Mouse (Mus musculus) CH12.LX (cell line): Measurements from ENCODE around the gene Usb1. TPM values are rescaled to one million over a fixed set of nuclear protein-coding genes. Genes with fewer than 3 reads are reported as not detected.
A peak's percentile ranks its signal among the peaks of the same experiment; 100 is the strongest.

Experiments used
- DNase-seq: peaks from one replicate; pipeline ENCODE4 v3.0.0-alpha.2; 2013; ENCODE audit errors: extremely low read depth
- H3K27ac ChIP-seq: 2 replicates; pipeline ENCODE4 v1.5.1; 2012; ENCODE audit warnings: low read depth, mild to moderate bottlenecking, control low read depth, moderate library complexity; ENCODE audit not compliant: insufficient read depth
- H3K27me3 ChIP-seq: replicated peaks from 2 replicates; pipeline ENCODE3; 2012; ENCODE audit warnings: inconsistent platforms
- H3K36me3 ChIP-seq, 2 experiments: replicated peaks in 1 of 2; 2 replicates each; pipeline versions ENCODE3 to v1.6.1; 2012; ENCODE audit warnings: inconsistent platforms in 1 of 2, low read length in 1 of 2, mild to moderate bottlenecking in 1 of 2, mixed read lengths in 1 of 2, moderate library complexity in 1 of 2; ENCODE audit not compliant: control insufficient read depth in 1 of 2, insufficient read depth in 1 of 2
- H3K4me1 ChIP-seq, 2 experiments: 2 replicates each; pipeline ENCODE4 v1.6.1; 2012; ENCODE audit warnings: inconsistent platforms in 1 of 2, moderate library complexity in 1 of 2; ENCODE audit not compliant: insufficient read depth in 2 of 2, control insufficient read depth in 1 of 2
- H3K4me2 ChIP-seq: 2 replicates; pipeline ENCODE4 v1.6.1; 2012; ENCODE audit warnings: low read depth, mild to moderate bottlenecking, control low read depth; ENCODE audit not compliant: poor library complexity, insufficient read depth, severe bottlenecking
- H3K4me3 ChIP-seq, 3 experiments: fragments of 150-350 bp in 1 of 3; sonication (generic) in 1 of 3; replicated peaks in 1 of 3; 2 replicates each; pipeline versions ENCODE3 to v1.5.1; 2011 to 2012; ENCODE audit warnings: low read depth in 2 of 3, low read length in 2 of 3, mild to moderate bottlenecking in 2 of 3, moderate library complexity in 2 of 3, control low read depth in 1 of 3, improper control_type of control experiment in 1 of 3, inconsistent platforms in 1 of 3, mixed read lengths in 1 of 3; ENCODE audit not compliant: poor library complexity in 1 of 3
- H3K79me2 ChIP-seq: replicated peaks from 2 replicates; pipeline ENCODE4 v1.6.1; 2012; ENCODE audit warnings: mild to moderate bottlenecking, moderate library complexity; ENCODE audit not compliant: control insufficient read depth, poor library complexity, insufficient read depth, severe bottlenecking; ENCODE audit errors: extremely low read depth
- H3K9ac ChIP-seq: 2 replicates; pipeline ENCODE4 v1.6.1; 2012; ENCODE audit warnings: low read depth, mild to moderate bottlenecking, control low read depth, moderate library complexity; ENCODE audit not compliant: insufficient read depth
- H3K9me3 ChIP-seq: replicated peaks from 2 replicates; pipeline ENCODE3; 2012; ENCODE audit warnings: low read length, inconsistent platforms, mixed read lengths
- BHLHE40 ChIP-seq: IDR thresholded peaks from 2 replicates; pipeline ENCODE4 v1.6.1; 2011; ENCODE audit warnings: mild to moderate bottlenecking, low read depth, low read length, improper control_type of control experiment
- CHD2 ChIP-seq: IDR thresholded peaks from 2 replicates; pipeline ENCODE4 v1.6.1; 2011; ENCODE audit warnings: low read length, improper control_type of control experiment
- E2F4 ChIP-seq: IDR thresholded peaks from 2 replicates; pipeline ENCODE4 v1.6.1; 2011; ENCODE audit warnings: low read depth, low read length, improper control_type of control experiment; ENCODE audit not compliant: insufficient replicate concordance
- ELF1 ChIP-seq: IDR thresholded peaks from 2 replicates; pipeline ENCODE4 v1.6.1; 2014; ENCODE audit warnings: low read depth, mild to moderate bottlenecking, inconsistent platforms, low read length, improper control_type of control experiment
- EP300 ChIP-seq: IDR thresholded peaks from 2 replicates; pipeline ENCODE4 v1.6.1; 2011; ENCODE audit warnings: low read length, improper control_type of control experiment
- GABPA ChIP-seq: IDR thresholded peaks from 2 replicates; pipeline ENCODE4 v1.6.1; 2012; ENCODE audit warnings: low read depth, low read length, improper control_type of control experiment, inconsistent platforms; ENCODE audit not compliant: insufficient replicate concordance
- IRF4 ChIP-seq: IDR thresholded peaks from 2 replicates; pipeline ENCODE4 v1.6.1; 2014; ENCODE audit warnings: low read depth, mild to moderate bottlenecking, inconsistent platforms, low read length, improper control_type of control experiment
- JUND ChIP-seq: conservative IDR thresholded peaks from 2 replicates; pipeline ENCODE4 v1.6.1; 2011; ENCODE audit warnings: low read depth, low read length, improper control_type of control experiment
- KAT2A ChIP-seq: IDR thresholded peaks from 2 replicates; pipeline ENCODE4 v1.6.1; 2012; ENCODE audit warnings: low read length, improper control_type of control experiment, inconsistent platforms; ENCODE audit not compliant: insufficient replicate concordance
- MAFK ChIP-seq: IDR thresholded peaks from 2 replicates; pipeline ENCODE4 v1.6.1; 2011; ENCODE audit warnings: low read length, improper control_type of control experiment; ENCODE audit not compliant: insufficient replicate concordance
- MAZ ChIP-seq: IDR thresholded peaks from 2 replicates; pipeline ENCODE4 v1.6.1; 2012; ENCODE audit warnings: low read depth, mild to moderate bottlenecking, inconsistent platforms, low read length, improper control_type of control experiment, moderate library complexity
- MEF2A ChIP-seq: IDR thresholded peaks from 2 replicates; pipeline ENCODE4 v1.6.1; 2014; ENCODE audit warnings: low read depth, mild to moderate bottlenecking, inconsistent platforms, low read length, improper control_type of control experiment, borderline replicate concordance
- MXI1 ChIP-seq: IDR thresholded peaks from 2 replicates; pipeline ENCODE4 v1.6.1; 2011; ENCODE audit warnings: mild to moderate bottlenecking, low read depth, low read length, improper control_type of control experiment
- MYC ChIP-seq: IDR thresholded peaks from 2 replicates; pipeline ENCODE4 v1.6.1; 2011; ENCODE audit warnings: low read depth, mild to moderate bottlenecking, improper control_type of control experiment, low read length
- NELFE ChIP-seq: IDR thresholded peaks from 2 replicates; pipeline ENCODE4 v1.6.1; 2011; ENCODE audit warnings: low read depth, low read length, improper control_type of control experiment
- NRF1 ChIP-seq: IDR thresholded peaks from 2 replicates; pipeline ENCODE4 v1.6.1; 2014; ENCODE audit warnings: low read depth, mild to moderate bottlenecking, inconsistent platforms, low read length, improper control_type of control experiment, moderate library complexity
- POLR2A ChIP-seq: IDR thresholded peaks from 2 replicates; pipeline ENCODE4 v1.6.1; 2011; ENCODE audit warnings: low read depth, mild to moderate bottlenecking, improper control_type of control experiment, low read length
- RCOR1 ChIP-seq: conservative IDR thresholded peaks from 2 replicates; pipeline ENCODE4 v1.6.1; 2012; ENCODE audit warnings: low read depth, mild to moderate bottlenecking, inconsistent platforms, low read length, improper control_type of control experiment
- SIN3A ChIP-seq: IDR thresholded peaks from 2 replicates; pipeline ENCODE4 v1.6.1; 2012; ENCODE audit warnings: low read length, improper control_type of control experiment, inconsistent platforms
- SMC3 ChIP-seq: IDR thresholded peaks from 2 replicates; pipeline ENCODE4 v1.6.1; 2011; ENCODE audit warnings: low read depth, low read length, improper control_type of control experiment
- TCF12 ChIP-seq: IDR thresholded peaks from 2 replicates; pipeline ENCODE4 v1.6.1; 2014; ENCODE audit warnings: low read depth, mild to moderate bottlenecking, inconsistent platforms, low read length, improper control_type of control experiment
- UBTF ChIP-seq: IDR thresholded peaks from 2 replicates; pipeline ENCODE4 v1.6.1; 2012; ENCODE audit warnings: low read depth, mild to moderate bottlenecking, inconsistent platforms, low read length, improper control_type of control experiment, moderate library complexity
- USF2 ChIP-seq: conservative IDR thresholded peaks from 2 replicates; pipeline ENCODE4 v1.6.1; 2011; ENCODE audit warnings: low read depth, low read length, improper control_type of control experiment
- ZC3H11A ChIP-seq: IDR thresholded peaks from 2 replicates; pipeline ENCODE4 v1.6.1; 2012; ENCODE audit warnings: low read depth, mild to moderate bottlenecking, inconsistent platforms, low read length, improper control_type of control experiment
- ZKSCAN1 ChIP-seq: IDR thresholded peaks from 2 replicates; pipeline ENCODE4 v1.6.1; 2012; ENCODE audit warnings: low read depth, inconsistent platforms, low read length, improper control_type of control experiment, borderline replicate concordance
- dilution Hi-C: fragments of 300-500 bp; cut with MboI; formaldehyde crosslinking; loops from 2 replicates; pipeline ENCODE4 v1.14.3; 2020; ENCODE audit warnings: low sequenced_read_pairs; ENCODE audit not compliant: extremely low pct_unique_long_range_greater_than_20kb, extremely low pct_ligation_motif_present
- in situ Hi-C: fragments of 300-500 bp; cut with MboI; formaldehyde crosslinking; loops from 3 replicates; pipeline ENCODE4 v1.14.3; 2019; ENCODE audit warnings: low sequenced_read_pairs, low pct_ligation_motif_present, low pct_unique_long_range_greater_than_20kb, mixed read lengths
- polyA plus RNA-seq: library from polyadenylated mRNA; unstranded; fragments of >175 nt; gene quantifications from 2 replicates; pipeline ENCODE4 v1.2.1, GENCODE M21; 2012; ENCODE audit warnings: low read depth; ENCODE audit not compliant: insufficient read length
- total RNA-seq, 2 experiments: library from RNA; depleted of rRNA; stranded (reverse); fragments of 300-350 nt in 1 of 2; fragments of >200 nt in 1 of 2; gene quantifications; 2 replicates each; pipeline ENCODE4 v1.2.3; 2012 to 2014

Gene Usb1
- total and polyA plus RNA-seq, 3 experiments: 15.2 to 25.0 (median 16.4) TPM

GRCm38 (mm10) chr8:95380953-95381352 is 48.9 kb downstream of the Usb1 start:
- H3K4me3 ChIP-seq: no peak overlapping the region
- DNase-seq: peak; percentile 34
- TF ChIP-seq MEF2A (peak; percentile 54; the same call in 1 of the 2 replicates), MAFK (peak; percentile 60; the same call in 1 of the 2 replicates), ELF1 (peak; percentile 46), MXI1 (no peak)
- peaks cover 5% of the 10 kb centered on the region for H3K9me3 ChIP-seq
- H3K9ac ChIP-seq: no peak overlapping the region
- H3K27me3 ChIP-seq: no peaks in the 10 kb centered on the region
- dilution Hi-C loops: no loop called here
- H3K36me3 ChIP-seq: no peaks in the 10 kb centered on the region
- H3K4me2 ChIP-seq: no peak overlapping the region
- H3K4me1 ChIP-seq: peaks cover 3 to 23% of the 10 kb centered on the region in 2 experiments
- no peaks in the 10 kb centered on the region for H3K79me2 ChIP-seq
- no peak overlapping the region for H3K27ac ChIP-seq
- in situ Hi-C loops: no loop called here

- H3K27me3 ChIP-seq: no peaks in the 10 kb centered on the region
- H3K36me3 ChIP-seq: no peaks in the 10 kb centered on the region
- H3K27ac ChIP-seq: no peak overlapping the region
- DNase-seq: no peak
- no peak overlapping the region for H3K4me2 ChIP-seq
- peaks cover 3 to 24% of the 10 kb centered on the region in 2 experiments for H3K4me1 ChIP-seq
- dilution Hi-C loops: no loop called here
- H3K79me2 ChIP-seq: no peaks in the 10 kb centered on the region
- TF ChIP-seq POLR2A (no peak), MYC (no peak), NELFE (no peak), CHD2 (no peak), MAFK (no peak), KAT2A (no peak), JUND (no peak), NRF1 (no peak), TCF12 (no peak)
- TF ChIP-seq, all 38 proteins: peak for 0
- H3K9ac ChIP-seq: no peak overlapping the region
- in situ Hi-C loops: no loop called here
- no peak overlapping the region for H3K4me3 ChIP-seq
- H3K9me3 ChIP-seq: peaks cover 5% of the 10 kb centered on the region
These were observed 49.5 kb downstream of the Usb1 start for GRCm38 (mm10) chr8:95381595-95381994.

GRCm38 (mm10) chr8:95384501-95384900 is 52.4 kb downstream of the Usb1 start:
- TF ChIP-seq EP300 (no peak), IRF4 (no peak), MEF2A (no peak), USF2 (no peak), MAZ (no peak), UBTF (no peak), ELF1 (no peak), SIN3A (no peak), BHLHE40 (no peak), RCOR1 (no peak), MYC (no peak), POLR2A (no peak), SMC3 (no peak), ZKSCAN1 (no peak), GABPA (no peak), TCF12 (no peak), NELFE (no peak), CHD2 (no peak), ZC3H11A (no peak), E2F4 (no peak)
- TF ChIP-seq, all 38 proteins: peak for 0
- Histone ChIP-seq H3K79me2 (no peaks in the 10 kb centered on the region), H3K4me3 (no peak overlapping the region), H3K4me1 (peaks cover 0 to 27% of the 10 kb centered on the region in 2 experiments; a peak in 3 of 4 replicates), H3K9me3 (no peaks in the 10 kb centered on the region), H3K36me3 (no peaks in the 10 kb centered on the region), H3K27me3 (no peaks in the 10 kb centered on the region), H3K9ac (no peak overlapping the region), H3K4me2 (no peak overlapping the region), H3K27ac (no peak overlapping the region)
- in situ Hi-C loops (no loop called here), dilution Hi-C loops (no loop called here)
- DNase-seq: no peak
